Mouse (Mus musculus) gastrocnemius, postnatal 14 days (tissue): ENCODE results near the gene Mapk6. TPM values are rescaled to one million over a fixed set of nuclear protein-coding genes. Genes with fewer than 3 reads are reported as not detected.
A peak's percentile ranks its signal among the peaks of the same experiment; 100 is the strongest.
"Not testable (repeated sequence)": the region's sequence is repeated elsewhere in the genome, so short reads cannot be mapped to it uniquely, and the experiment has no call there.

Experiments used
- DNase-seq: peaks from one replicate; pipeline ENCODE4 v3.0.0; 2021; ENCODE audit warnings: mixed read lengths
- intact Hi-C: fragments of 180-260 bp; cut with DNase I; formaldehyde crosslinking; loops from one replicate; pipeline ENCODE4 v1.15.1; 2025; ENCODE audit warnings: low total_unique reads
- total RNA-seq, 2 experiments: library from RNA; stranded (reverse); gene quantifications; 2 replicates each; pipeline ENCODE4 v1.2.3; 2021

Mapk6 gene
- total RNA-seq, 2 experiments from 2014 or later = 26.8 to 33.9 TPM

DNA sequence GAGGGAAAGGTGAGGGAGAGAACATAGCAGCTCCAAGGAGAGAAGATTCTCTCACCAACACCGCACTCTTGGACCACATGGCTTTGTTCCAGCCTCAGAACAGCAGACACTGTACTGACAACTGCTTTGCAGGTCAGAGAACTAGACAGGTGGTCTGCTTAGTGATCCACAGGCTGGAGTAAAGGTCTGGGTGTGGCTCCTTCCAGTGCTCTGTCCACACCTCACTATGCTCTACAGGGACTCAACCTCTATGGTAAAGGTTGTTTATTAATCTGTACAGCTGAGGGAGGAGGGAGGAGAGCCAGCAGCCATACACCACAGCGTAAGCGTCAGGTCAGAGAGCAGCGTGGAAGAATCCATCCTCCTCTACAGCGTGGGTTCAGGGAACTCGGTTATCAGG, 13.8 kb downstream of the Mapk6 start:
- intact Hi-C loops = no loop called here
- no peak for DNase-seq

DNA sequence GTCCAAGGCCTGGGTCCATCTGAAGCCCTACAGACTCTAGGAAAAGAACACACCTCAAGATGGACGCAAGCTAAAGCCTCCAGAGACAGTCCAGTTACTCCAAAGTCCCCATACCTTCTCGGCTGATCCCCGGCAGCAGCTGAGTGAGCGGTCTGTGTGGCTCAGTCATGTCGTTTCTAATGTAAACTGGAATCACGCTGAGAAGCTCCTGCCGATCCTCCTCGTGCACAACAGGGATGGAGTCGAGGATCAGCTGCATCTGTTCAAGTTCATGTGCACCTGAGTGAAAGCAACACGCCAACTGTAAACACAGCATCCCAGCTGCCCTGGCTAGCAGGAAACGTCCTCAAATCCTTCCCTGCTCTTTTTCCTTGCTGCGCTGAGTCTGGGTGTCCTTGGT, 16.6 kb downstream of the Mapk6 start:
- DNase-seq = no peak
- intact Hi-C loops = no loop called here

DNA sequence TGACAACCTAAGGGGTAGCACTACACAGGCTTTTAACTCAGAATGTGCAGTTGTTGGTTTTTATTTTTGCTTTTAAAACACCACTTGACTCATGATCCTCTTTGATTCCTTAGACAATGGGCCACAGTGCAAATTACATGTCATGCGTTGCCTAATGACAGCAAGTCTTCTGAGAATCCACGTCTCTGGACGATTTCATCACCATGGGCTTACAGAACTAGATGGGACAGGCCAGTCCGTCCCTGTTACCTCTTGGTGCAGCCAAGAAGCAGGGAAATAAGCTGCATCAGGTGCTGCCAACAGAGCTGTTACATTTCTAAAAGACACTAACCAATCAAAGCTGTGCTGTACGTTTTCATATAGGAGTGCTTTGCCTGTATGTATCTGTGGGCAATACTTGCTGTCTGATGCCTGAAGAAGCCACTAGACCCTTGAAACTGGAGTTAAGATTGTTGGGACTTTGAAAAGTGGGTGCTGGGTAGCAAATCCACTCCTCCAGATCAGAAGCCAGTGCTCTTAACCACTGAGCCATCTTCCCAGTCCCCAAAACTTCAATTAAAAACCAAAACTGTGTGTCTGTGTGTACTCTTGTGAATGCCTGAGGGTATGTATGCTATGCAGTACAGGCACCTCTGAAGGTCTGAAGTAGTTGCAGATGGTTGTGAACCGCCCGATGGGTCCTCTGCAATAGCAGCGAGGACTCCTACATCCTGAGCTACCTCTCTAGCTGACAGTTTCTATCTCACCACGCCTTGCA, 24.4 kb downstream of the Mapk6 start:
- DNase-seq = no peak
- intact Hi-C loops = no loop called here

DNA sequence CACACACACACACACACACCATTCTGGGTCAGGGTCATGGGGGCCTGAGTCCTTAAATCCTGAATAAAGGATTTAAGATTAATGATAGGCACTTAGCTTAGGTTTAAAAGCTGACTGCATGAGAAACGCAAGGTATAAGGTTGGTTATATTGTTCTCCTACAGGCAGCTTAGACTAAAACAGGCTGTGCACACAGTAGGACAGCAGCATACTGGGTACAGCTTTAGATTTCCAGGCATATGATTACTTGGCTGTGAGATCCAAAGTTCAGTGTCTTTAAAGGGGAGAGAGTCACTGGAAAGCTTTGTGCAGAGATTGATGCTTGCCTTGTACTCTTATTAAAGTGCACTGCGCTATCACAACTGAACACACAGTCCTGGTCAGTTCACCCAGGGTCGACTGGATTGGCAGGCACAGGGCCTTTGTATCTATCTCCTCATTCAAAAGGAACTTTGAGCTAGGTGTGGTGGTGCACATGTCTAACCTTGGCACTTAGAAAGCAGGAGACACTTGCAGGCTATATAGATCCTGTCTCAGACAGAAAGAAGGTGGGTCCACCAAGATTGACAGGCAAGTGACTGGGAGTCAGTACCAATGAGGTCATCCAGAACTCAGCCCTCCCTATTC, 25.4 kb downstream of the Mapk6 start:
- intact Hi-C loops = no loop called here
- no peak for DNase-seq

DNA sequence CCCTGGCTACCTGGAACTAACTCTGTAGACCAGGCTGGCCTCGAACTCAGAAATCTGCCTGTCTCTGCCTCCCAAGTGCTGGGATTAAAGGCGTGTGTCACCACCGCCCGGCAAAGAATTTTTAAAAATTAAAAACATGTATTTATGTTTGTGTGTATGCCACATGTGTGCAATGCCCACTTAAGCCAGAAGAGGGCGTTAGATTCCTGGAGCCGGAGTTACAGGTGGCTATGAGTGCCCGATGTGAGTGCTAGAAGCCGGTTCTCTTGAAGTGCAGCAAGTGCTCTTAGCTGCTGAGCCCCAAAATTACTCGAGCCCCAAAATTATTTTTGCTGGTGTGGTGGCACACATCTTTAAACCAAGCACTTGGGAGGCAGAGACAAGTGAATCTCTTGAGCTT, 26.0 kb downstream of the Mapk6 start:
- no peak for DNase-seq
- intact Hi-C loops = no loop called here

DNA sequence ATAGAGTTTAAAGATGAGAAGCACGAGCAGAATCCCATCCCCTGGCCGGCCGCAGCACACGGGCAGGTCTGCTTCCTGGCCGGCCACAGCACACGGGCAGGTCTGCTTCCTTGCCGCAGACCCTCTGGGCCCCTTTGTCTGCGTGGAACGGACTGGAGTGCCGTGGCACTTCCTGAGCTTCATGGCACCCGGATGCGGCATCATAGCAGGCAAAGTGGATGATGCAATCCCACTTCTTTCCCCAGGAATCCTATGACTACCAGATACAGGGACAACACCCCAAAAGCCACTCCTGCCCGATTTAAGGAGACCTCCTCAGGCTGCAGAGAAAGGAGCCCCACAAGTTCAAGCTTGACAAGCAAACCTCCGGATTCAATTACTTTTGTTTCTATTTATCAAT, 27.0 kb downstream of the Mapk6 start:
- intact Hi-C loops = no loop called here
- DNase-seq = no peak

DNA sequence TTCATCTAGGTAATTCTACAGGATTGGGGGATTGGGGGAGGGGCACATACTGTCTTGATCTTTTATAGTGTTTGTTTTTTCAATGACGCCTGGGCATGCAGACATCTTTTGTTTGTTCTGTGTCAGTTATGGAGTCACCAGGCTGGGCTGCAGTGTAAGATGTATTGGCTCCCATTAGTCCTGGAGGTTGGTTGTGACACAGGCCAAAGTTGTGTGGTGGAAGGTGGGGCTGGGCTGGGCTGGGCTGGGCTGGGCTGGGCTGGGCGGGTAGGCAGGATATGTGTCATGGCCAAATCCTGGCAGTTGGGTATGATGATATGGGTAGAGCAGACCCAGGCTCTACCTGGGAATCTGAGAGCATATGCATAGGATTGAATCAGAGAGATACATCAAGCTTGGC, 31.0 kb downstream of the Mapk6 start:
- intact Hi-C loops = no loop called here
- DNase-seq = no peak

DNA sequence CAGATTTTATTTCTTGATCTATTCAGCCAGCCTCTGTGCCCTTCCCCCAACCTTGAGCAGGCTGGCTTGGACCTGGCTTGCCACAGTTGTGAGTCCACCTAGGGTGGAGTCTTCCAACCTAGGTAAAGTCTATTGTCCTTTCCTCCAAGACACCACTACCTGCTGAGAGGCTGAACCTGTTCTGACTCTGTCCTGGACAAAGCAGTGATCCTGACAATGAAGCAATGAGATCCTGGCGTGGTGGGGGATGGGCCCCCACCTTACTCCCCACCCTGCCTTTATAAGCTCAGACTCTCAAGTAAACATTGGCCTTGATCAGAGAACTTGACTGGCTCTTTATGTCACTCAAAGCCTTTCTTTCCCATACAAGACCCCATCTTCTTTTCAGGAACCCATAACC, 33.4 kb downstream of the Mapk6 start:
- intact Hi-C loops = no loop called here
- no peak for DNase-seq

DNA sequence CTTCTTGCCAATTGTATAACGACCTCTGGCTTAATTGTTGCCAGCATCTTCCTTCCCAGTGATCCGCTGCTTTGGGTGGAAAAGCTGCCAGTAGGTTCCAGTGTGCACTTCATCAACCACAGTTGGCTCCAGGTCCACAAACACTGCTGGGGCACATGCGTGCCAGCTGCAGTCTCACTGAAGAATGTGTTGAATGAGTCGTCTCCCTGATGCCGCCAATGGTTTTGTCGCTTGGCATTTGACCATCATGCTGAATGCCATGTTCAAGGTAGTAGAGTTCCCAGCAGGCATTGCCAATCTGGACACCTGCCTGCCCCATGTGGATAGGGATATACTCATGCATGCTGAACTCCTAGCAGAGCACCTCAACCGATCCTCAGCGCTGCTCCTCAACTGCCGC, 34.2 kb downstream of the Mapk6 start:
- intact Hi-C loops = no loop called here
- no peak for DNase-seq

DNA sequence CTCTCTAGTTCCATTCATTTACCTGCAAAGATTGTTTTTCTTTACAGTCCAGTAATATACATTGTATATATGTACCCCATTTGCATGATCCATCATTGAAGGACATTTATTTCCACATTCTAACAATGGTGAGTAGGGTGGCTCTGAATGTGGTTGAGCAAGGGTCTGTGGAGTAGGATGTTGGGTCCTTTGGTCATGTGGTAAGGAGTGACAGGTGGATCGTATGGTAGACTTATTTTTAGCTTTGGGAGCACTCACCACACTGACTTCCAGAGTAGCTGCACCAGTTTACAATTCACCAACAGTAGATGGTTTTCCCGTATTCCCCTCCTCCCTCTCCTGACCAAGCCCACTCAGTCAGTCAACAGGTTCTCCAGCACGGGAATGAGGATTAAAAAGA, 41.0 kb downstream of the Mapk6 start:
- DNase-seq = no peak
- intact Hi-C loops = no loop called here

DNA sequence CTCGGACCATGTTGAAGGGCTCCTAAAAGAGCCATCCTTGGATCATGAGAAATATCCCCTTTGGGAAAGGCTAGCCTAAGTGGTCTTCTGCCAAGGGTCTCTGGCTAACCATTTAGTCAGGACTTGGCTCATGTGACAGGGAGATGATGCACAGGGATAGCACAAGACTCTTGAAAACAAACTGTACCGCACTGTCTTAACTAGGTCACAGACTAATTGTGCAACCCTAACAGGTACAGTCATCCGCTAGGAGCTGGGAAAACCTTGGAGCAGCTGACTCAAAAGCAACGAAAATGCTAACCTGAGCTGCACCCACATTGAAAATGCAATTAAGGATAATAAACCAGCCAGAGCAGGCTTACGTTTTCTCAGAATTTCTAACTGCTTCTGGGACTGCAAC, 43.6 kb downstream of the Mapk6 start:
- intact Hi-C loops = no loop called here
- no peak for DNase-seq

DNA sequence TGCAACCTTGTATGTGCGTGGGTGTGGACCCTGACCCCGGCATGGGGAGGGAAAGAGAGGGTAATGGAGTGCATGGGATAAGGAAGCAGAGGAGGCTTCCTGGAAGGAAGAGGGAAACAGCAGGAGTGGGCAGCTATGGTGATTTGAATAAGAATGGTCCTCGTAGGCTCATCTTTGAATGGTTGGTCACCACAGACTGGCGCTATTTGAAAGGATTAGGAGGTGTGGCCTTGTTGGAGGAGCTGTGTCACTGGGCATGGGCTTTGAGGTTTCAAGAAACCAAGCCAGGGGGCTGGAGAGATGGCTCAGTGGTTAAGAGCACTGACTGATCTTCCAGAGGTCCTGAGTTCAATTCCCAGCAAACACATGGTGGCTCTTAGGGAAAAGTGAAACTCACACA, 44.6 kb downstream of the Mapk6 start:
- intact Hi-C loops = no loop called here
- no peak for DNase-seq

DNA sequence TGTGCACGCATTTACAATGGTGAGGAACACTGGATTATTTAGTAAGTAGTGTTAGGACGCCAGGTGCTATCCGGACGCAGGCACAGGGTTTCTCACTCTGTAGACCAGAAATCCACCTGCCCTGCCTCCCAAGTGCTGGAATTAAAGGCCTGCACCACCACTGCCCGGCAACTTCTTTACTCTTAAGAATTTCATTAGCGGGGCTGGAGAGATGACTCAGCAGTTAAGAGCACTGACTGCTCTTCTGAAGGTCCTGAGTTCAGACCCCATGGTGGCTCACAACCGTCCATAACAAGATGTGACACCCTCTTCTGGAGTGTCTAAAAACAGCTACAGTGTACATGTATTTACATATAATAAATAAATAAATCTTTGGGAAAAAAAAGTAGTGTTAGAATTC, 46.1 kb downstream of the Mapk6 start:
- DNase-seq, intact Hi-C loops: not testable (repeated sequence)

DNA sequence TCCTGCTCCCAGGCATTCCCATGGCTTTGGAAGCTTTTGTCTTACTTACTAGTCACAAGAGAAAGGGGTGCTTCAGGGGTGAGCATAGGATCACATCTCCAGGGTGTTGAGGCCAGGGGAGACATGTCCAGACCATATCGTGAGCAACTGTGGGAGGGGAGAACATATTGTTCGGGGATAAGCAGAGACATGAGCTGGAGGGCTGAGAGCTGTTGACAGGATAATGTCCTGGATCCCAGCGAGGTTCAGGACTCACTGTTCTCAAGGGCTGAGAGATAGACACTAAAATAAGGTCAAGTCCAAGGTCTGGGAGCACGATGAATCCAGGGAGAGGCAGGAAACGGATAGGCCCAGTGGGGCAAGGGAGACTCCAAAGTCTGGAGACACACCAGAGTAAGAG, 46.8 kb downstream of the Mapk6 start:
- DNase-seq = no peak
- intact Hi-C loops = no loop called here

DNA sequence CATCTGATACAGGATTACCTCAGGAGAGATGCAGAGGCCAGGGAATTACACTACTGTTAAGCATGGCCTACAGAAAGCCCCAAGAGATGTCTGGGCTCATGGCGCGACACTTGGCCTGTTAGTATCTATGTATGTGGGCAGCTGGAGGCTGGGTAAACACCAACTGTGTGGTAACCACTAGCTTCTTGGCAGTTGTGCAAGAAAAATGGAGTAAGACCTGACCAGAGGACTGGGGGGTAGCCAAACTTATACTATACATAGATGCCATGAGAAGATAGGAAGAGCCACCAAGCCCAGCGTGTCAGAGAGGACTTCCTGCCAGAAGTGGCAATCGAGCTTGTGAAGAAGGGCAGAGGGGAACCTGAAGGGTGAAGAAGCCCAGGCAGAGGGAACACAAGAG, 47.6 kb downstream of the Mapk6 start:
- DNase-seq = no peak
- intact Hi-C loops = no loop called here

DNA sequence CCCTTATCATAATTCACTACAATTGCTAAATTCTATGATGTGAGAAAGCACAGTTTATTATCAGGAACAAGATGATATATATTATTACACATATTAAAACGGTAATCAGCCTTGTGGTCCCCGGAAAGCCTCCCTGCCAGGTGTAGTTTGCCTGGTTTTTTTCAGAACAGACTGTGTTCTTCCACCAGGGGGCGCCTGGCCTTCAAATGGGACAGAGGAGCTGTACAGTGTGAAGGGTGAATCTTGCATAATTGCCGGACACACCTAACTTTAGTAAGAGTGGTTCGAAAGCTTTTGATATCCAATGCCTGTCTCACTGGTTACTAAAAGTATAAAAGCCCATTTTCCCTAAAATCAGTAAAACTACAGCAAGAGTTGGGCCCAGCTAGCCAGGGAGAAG, 48.1 kb downstream of the Mapk6 start:
- intact Hi-C loops = loop anchor here (2.0 kb wide), 1 partner anchor 77 kb away; no protein-coding TSS in a partner anchor

DNA sequence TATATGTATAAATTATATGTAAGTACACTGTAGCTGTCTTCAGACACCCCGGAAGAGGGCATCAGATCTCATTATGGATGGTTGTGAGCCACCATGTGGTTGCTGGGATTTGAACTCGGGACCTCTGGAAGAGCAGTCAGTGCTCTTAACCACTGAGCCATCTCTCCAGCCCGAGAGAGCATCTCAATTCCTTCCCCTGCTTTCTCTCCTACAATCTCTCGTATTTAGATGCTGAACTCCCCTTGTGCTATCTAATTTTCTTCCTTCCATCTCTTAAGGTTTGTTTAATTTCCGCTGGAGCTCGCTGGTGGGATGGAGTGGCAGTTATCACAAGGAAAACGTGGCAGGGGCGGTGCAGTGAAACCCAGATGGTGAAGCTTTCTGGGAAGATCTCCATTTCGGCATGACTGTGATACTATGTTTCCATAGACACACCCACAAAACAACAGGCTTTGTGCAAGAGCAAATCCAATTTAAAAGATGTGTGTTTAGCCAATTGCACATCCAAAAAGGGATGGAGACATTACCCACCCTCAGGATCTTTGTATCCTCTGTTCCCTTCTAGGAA, 52.6 kb downstream of the Mapk6 start:
- intact Hi-C loops = no loop called here
- DNase-seq = no peak

More for the DNA sequence above, 48.1 kb downstream of the Mapk6 start:
- peak; percentile 81 for DNase-seq

DNA sequence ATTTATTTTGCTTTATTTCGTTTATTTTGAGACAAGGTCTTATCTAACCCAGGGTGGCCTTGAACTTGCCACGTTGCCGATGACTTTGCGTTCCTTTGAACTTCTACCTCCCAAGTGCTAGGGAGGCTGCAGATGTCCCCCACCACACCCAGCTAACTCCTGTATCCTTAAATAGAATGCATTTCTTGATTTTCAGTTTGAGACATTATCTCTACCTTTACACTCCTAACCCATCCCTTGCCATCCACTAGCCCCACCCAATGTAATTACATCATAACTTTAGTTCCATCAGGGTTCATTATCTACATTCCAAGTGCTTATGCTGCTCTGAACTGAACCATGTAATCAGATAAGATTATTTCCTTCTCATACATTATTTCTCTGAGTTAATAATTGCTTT, 54.0 kb downstream of the Mapk6 start:
- intact Hi-C loops = no loop called here
- DNase-seq = no peak

DNA sequence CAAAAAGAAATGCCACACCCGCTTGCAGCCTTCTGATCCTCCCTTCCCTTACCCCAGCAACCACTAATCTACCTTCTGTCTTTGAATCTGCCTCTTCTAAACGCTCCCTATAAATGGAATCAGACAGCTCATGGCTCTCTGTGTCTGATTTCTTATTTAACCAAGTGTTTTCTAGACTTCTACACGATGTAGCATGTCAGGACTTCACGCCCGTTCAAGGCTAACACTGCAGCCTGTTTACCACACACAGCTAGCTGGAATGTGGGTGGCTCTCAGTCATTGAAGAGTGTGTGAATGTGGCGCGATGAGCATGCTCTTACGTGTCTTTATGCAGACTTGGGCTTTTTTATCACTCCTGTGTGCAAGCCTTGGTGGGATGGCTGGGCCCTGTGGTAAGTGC, 56.7 kb downstream of the Mapk6 start:
- DNase-seq = no peak
- intact Hi-C loops = no loop called here

DNA sequence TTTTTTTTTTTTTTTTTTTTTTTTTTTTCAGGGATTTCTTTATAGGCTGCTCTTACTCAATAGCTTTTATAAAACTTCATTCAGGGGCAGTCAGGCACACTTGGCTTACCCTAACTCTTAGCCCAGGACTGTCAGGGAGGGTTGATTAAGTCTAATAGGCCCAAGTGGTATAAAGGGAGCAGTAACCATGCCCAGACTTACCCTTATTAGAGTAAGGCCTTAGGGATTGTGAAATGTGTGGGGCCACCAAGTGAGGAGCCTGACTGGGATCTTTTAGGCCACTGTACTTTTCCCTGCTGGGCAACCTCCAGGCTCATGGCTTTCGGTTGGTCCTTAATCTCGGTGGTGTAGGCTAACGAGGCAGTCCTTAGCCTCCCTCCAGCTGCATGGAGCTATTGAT, 61.2 kb downstream of the Mapk6 start:
- intact Hi-C loops = no loop called here
- DNase-seq = no peak

DNA sequence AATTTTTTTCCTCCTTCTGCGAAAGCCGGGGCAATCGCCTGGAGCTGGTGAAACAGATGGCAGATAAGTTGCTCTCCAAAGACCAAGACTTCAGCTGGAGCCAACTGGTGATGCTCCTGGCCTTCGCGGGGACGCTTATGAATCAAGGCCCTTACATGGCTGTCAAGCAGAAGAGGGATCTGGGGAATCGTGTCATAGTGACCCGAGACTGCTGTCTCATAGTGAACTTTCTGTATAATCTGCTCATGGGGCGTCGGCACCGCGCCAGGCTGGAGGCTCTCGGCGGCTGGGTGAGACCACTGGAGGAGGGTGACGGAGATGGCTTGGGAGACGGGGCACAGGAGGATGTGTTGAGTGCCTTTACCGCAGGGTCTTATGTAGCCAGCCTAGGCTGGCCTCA, 61.7 kb downstream of the Mapk6 start:
- intact Hi-C loops = no loop called here

More for the DNA sequence above, 61.7 kb downstream of the Mapk6 start:
- DNase-seq = no peak
